Mouse (Mus musculus): ENCODE results near the gene Nipal1.

Nipal1 gene

GRCm38 (mm10) chr5:72665281-72665680 lies 17.7 kb downstream of the Nipal1 start:
- DNase-seq (ENCODE audit: low read depth, low spot score), result no peak

GRCm38 (mm10) chr5:72666428-72666827 lies 18.8 kb downstream of the Nipal1 start:
- no peak for DNase-seq (ENCODE audit: low read depth, low spot score)

- no peak for DNase-seq (ENCODE audit: low read depth, low spot score)
These were observed 20.8 kb downstream of the Nipal1 start for GRCm38 (mm10) chr5:72668351-72668750.

GRCm38 (mm10) chr5:72671017-72671699 lies 23.6 kb downstream of the Nipal1 start:
- DNase-seq (ENCODE audit: low read depth, low spot score), result no peak

GRCm38 (mm10) chr5:72674994-72675542 lies 27.5 kb downstream of the Nipal1 start:
- no peak for DNase-seq (ENCODE audit: low read depth, low spot score)

- no peak for DNase-seq (ENCODE audit: low read depth, low spot score)
These were observed 33.9 kb downstream of the Nipal1 start for GRCm38 (mm10) chr5:72681451-72681850.

- no peak for DNase-seq (ENCODE audit: low read depth, low spot score)
These were observed 42.0 kb downstream of the Nipal1 start for GRCm38 (mm10) chr5:72689556-72689955.

- no peak for DNase-seq (ENCODE audit: low read depth, low spot score)
These were observed 42.9 kb downstream of the Nipal1 start for GRCm38 (mm10) chr5:72690516-72690915.

- DNase-seq (ENCODE audit: low read depth, low spot score), result no peak
These were observed 47.1 kb downstream of the Nipal1 start for GRCm38 (mm10) chr5:72694684-72695083.

GRCm38 (mm10) chr5:72696491-72696890 lies 48.9 kb downstream of the Nipal1 start:
- no peak for DNase-seq (ENCODE audit: low read depth, low spot score)

GRCm38 (mm10) chr5:72698343-72698742 lies 50.7 kb downstream of the Nipal1 start:
- no peak for DNase-seq (ENCODE audit: low read depth, low spot score)

- DNase-seq (ENCODE audit: low read depth, low spot score), result no peak
These were observed 51.4 kb downstream of the Nipal1 start for GRCm38 (mm10) chr5:72698818-72699499.

GRCm38 (mm10) chr5:72699500-72699818 lies 51.9 kb downstream of the Nipal1 start:
- no peak for DNase-seq (ENCODE audit: low read depth, low spot score)

- no peak for DNase-seq (ENCODE audit: low read depth, low spot score)
These were observed 54.6 kb downstream of the Nipal1 start for GRCm38 (mm10) chr5:72702202-72702601.

GRCm38 (mm10) chr5:72706095-72706494 lies 58.5 kb downstream of the Nipal1 start:
- DNase-seq (ENCODE audit: low read depth, low spot score), result no peak

- no peak for DNase-seq (ENCODE audit: low read depth, low spot score)
These were observed 59.1 kb downstream of the Nipal1 start for GRCm38 (mm10) chr5:72706722-72707121.

GRCm38 (mm10) chr5:72709451-72709850 lies 61.9 kb downstream of the Nipal1 start:
- DNase-seq (ENCODE audit: low read depth, low spot score), result no peak

- DNase-seq (ENCODE audit: low read depth, low spot score), result no peak
These were observed 62.4 kb downstream of the Nipal1 start for GRCm38 (mm10) chr5:72709976-72710375.

GRCm38 (mm10) chr5:72710572-72711278 lies 63.1 kb downstream of the Nipal1 start:
- no peak for DNase-seq (ENCODE audit: low read depth, low spot score)

- DNase-seq (ENCODE audit: low read depth, low spot score), result no peak
These were observed 73.0 kb downstream of the Nipal1 start for GRCm38 (mm10) chr5:72720587-72720986.
